Mouse (Mus musculus) urinary bladder, postnatal 4 days (tissue): Measurements from ENCODE around the gene Isoc2a.

Experiments used
- DNase-seq, 2 experiments: peaks; one replicate each; pipeline ENCODE4 v3.0.0; 2021 to 2022; ENCODE audit warnings: low spot score in 2 of 2

The Isoc2a gene

GRCm38 (mm10) chr7:4915669-4916416, 38.9 kb downstream of the Isoc2a start:
- DNase-seq, result no peak

GRCm38 (mm10) chr7:4917494-4917893, 40.5 kb downstream of the Isoc2a start:
- DNase-seq, result no peak

GRCm38 (mm10) chr7:4918681-4919080, 41.7 kb downstream of the Isoc2a start:
- DNase-seq, result no peak

- DNase-seq, result no peak
These were observed 42.1 kb downstream of the Isoc2a start for GRCm38 (mm10) chr7:4919096-4919495.

GRCm38 (mm10) chr7:4919971-4920370, 43.0 kb downstream of the Isoc2a start:
- DNase-seq, result no peak

- DNase-seq, result no peak
These were observed 43.5 kb downstream of the Isoc2a start for GRCm38 (mm10) chr7:4920496-4920895.

GRCm38 (mm10) chr7:4920976-4921823, 44.2 kb downstream of the Isoc2a start:
- no peak for DNase-seq

- no peak for DNase-seq
These were observed 45.0 kb downstream of the Isoc2a start, which contains the start of gene Nat14 for GRCm38 (mm10) chr7:4921824-4922482. TSS of gene Nat14 (plus strand) at chr7:4922028.

- DNase-seq, result no peak
These were observed 45.6 kb downstream of the Isoc2a start for GRCm38 (mm10) chr7:4922508-4922907.

- DNase-seq, result no peak
These were observed 46.1 kb downstream of the Isoc2a start for GRCm38 (mm10) chr7:4922931-4923565.

GRCm38 (mm10) chr7:4923586-4924364, 46.8 kb downstream of the Isoc2a start:
- no peak for DNase-seq

- DNase-seq, result no peak
These were observed 47.5 kb downstream of the Isoc2a start for GRCm38 (mm10) chr7:4924483-4924882.

GRCm38 (mm10) chr7:4924891-4925301, 47.9 kb downstream of the Isoc2a start:
- no peak for DNase-seq

GRCm38 (mm10) chr7:4925441-4926381, 48.8 kb downstream of the Isoc2a start, which contains the start of gene Ssc5d:
TSS of gene Ssc5d (plus strand) at chr7:4925785.
- peak in 1 of 2 experiments; percentile 65 for DNase-seq

- no peak for DNase-seq
These were observed 49.9 kb downstream of the Isoc2a start for GRCm38 (mm10) chr7:4926849-4927248.

GRCm38 (mm10) chr7:4927711-4928110, 50.8 kb downstream of the Isoc2a start:
- no peak for DNase-seq

GRCm38 (mm10) chr7:4928323-4928722, 51.4 kb downstream of the Isoc2a start:
- DNase-seq, result no peak

GRCm38 (mm10) chr7:4933103-4933502, 56.1 kb downstream of the Isoc2a start:
- DNase-seq, result no peak

GRCm38 (mm10) chr7:4934160-4934914, 57.4 kb downstream of the Isoc2a start:
- no peak for DNase-seq
